Mouse (Mus musculus) CD4-positive, CD25-positive, alpha-beta regulatory T cell, adult 4 months (primary cell): ENCODE results near the gene Jaml. TPM values are rescaled to one million over a fixed set of nuclear protein-coding genes. Genes with fewer than 3 reads are reported as not detected.
"Not testable (repeated sequence)": the region's sequence is repeated elsewhere in the genome, so short reads cannot be mapped to it uniquely, and the experiment has no call there.

Experiments
- ATAC-seq: one replicate; pipeline ENCODE4 v1.8.0; 2017
- polyA plus RNA-seq, 2 experiments: library from polyadenylated mRNA; unstranded; fragments of 100-300 nt; shearing (Covaris generic); gene quantifications; one replicate each; pipeline ENCODE4 v1.2.1; 2017

The Jaml gene
- polyA plus RNA-seq: 1 to 10 TPM; 3.8 to 5.3 TPM

DNA sequence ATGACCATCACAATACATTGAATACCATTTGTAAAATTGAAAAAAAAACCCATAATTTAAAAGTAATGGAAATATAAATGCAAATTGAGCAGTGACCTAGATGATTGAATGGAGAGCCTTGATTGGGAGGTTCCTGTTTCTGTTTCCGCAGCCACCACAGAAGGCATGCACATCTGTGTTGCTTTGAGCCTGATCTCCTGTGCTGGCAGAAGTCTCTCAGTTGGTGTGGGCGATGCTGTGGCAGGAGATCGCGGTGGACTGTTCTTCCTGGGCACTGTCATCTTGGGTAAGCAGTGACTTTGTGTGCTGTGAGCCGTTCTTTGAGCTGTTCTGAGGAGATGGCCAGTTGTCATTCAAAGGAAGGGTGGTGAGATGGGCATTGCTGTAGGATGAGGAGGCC is at the start of gene Jaml:
Gene Jaml, plus strand, starts transcription at position 173 of the 400 bp plus-strand sequence.
- ATAC-seq: peak; percentile 53

DNA sequence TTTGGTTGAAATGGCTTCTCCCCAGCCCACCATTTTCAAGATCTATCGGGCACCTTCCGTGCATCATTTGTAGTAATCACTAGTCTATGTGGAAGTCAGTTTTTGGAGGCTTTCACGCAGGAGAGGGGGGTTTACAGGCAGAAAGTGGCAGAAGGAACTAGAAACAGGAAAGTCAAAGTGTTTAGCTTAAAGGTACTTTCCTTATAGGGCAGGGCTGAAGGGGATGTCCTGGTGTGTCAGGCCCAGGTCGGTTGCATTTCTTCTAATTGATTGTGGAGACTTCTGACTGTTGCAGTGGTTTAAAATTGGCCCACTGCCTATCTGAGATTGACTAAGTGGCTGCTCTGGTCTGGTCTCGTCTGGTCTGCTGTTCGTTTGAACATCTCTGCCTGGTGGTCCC is 48.6 kb upstream of the Jaml start:
- no peak for ATAC-seq

DNA sequence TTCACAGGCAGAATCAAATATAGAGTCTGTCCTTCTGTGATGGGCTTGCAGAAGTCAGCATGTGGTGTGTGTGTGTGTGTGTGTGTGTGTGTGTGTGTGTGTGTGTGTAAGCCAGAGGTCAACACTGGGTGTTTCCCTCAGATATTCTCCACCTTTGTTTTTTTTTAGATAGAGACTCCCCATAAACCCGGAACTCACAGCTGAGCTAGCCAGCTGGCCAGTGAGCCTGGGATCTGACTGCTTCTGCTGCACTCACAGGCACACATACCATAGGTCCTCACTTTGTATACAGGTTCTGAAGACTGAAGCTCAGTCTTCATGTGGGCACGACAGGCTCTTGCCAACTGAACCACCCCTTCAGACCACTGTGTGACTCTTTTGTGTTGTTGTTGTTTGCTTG is 46.7 kb upstream of the Jaml start:
- ATAC-seq: no peak

DNA sequence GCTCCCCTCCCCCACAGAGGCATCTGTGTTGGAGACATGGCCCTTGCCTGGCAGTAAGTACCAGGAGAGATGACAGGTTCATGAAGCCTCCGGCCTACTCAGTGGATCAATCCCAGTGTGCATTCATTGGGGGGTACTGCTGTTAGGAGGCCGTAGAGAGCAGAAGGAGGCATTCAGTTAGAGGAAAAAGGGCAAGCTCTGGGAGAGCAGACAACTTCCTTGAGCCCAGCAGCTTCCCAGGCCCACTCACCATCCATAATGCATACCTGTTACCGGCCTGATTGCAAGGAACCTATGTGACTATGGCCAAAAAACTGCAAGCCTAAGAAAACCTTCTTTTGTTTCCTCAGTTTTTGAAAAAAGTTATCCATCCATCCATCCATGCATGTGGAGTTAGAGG is 44.5 kb upstream of the Jaml start:
- no peak for ATAC-seq

DNA sequence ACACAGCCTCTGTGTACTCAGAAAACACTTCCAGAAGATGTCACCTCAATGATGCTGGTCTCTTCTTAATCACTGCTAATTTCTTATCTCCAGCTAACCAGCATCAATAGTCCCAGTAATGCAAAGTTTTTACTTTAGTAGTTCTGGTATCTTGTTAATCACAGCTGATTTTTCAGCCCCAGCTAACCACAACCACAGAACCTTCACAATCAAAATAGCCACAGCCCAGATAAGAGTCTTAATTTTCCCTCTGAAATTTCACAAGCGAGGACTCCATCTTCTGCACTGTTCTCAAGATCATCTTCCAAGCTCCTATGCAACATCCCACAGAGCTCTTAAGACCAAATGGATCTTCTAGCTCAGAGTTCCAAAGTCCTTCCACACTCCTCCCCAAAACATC is 41.2 kb upstream of the Jaml start:
- not testable (repeated sequence) for ATAC-seq

DNA sequence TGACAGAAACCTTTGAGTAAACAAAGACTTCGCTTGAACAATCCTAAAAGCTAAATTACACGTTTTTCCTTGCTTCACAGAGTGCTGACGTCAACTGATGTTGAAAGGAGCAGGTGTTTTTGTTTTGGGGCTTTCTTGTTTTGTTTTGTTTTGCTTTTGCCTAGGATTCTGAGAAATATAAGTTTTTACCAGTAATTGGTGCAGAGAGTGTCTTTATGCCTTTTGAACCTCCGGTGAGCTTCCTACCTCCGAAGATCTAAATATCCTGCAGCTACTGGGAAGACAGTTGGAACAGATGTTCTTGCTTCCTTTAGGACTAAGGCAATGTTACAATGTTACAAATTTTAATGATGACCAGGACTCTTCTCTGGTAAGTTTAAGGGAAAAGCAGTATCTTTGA is 39.5 kb upstream of the Jaml start, which contains the start of gene Mpzl2:
Gene Mpzl2, plus strand, starts transcription at position 301 of the 400 bp plus-strand sequence.
- ATAC-seq: no peak

DNA sequence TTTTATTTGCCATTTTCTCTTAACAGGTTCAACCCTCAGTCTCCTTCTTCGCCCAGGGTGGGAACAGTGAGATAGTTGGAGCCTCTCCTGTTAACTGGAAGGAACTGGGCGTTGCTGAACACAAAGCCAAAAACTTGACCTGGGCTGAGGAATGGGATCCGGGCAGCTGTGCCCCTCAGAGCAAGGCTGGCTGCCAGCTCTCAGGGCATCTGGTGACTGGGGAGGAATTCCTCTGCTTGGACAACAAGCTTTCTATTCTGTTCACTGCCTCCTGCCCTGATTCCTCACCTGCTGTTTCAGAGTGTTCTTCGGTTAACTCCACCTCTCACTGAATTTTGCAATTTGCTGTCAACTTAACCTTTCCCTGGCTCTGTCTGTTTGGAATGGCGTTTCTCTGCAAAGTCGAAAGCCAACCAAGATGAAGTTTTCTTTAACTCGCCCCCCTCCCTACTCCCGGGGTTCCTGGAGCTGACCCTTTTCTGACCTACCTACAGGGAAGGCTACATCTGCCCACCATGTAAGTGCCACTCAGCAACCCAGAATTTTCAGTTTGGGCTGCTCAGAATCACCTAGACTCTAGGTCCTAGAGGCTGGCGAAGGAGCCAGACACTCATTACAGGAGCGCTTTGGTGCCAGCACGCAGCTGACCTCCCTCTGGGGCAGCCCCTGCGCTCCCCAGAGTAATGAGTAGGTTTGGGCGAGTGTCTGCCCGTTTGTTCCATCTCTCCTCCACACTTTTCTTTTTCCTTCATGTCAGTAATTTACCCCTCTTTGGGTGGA is 38.7 kb upstream of the Jaml start:
- no peak for ATAC-seq

DNA sequence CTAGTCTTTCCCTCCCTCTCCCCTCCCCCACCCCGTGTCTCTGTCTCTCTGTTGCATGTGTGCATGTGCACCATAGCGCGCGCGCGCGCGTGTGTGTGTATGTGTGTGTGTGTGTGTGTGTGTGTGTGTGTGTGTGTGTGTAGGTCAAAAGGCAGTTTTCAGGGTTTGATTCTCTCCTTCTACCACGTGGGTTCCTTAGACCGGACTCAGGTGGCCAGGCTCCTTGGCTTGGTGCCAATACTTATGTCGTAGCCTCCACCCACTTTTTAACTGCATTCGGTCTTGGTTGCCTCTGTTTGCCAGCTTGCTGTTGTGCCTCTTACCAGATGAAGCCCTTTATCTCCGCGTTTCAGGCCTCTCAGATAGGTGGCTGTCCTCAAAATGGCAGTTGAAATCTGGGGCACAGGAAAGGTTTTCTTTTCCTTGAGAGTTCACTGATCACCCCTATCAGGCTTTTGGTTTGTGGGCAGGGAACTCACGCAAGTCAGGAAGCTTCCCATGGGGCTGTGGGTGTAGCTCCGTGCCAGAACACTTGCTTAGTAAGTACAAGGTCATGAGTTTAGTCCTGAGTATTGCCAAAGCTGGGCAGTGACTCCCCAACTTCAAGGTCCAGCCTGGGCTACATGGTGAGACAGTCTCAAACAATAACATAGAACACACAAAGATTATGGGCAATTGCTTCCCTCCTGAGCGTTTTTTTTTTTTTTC is 37.7 kb upstream of the Jaml start:
- ATAC-seq: no peak

DNA sequence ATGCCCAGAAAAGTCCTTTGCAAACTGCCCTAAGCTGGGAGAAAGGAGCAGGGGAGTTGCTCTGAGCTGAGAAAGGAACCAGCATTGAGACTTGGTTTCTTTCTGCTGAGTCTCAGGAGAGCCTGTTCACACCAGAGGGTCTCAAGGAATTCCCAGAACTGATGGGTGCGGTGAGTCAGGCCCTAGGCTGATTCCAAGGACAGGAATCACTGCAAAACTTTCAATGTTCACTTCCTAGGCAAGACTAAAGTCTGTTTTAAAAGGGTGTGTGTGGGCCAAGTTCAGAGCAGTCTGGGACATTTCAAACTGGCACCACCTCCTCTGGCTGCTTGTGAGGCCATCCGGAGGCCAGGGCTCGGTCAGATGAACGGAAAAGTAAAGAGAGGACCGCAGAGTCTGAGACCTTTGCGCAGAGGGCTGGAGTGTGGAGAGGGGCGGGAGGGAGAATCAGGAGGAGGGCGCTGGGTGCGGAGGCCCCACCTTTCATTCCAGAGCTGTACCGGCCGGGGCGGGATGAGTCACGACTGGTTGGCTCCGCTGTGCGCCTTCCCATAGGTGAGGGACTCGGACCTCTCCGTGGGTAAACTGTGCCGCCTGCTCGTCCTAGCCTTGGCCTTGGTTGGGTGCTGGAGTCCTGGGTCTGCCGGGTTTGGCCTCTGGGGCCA is 36.8 kb upstream of the Jaml start:
- peak; percentile 70 for ATAC-seq

DNA sequence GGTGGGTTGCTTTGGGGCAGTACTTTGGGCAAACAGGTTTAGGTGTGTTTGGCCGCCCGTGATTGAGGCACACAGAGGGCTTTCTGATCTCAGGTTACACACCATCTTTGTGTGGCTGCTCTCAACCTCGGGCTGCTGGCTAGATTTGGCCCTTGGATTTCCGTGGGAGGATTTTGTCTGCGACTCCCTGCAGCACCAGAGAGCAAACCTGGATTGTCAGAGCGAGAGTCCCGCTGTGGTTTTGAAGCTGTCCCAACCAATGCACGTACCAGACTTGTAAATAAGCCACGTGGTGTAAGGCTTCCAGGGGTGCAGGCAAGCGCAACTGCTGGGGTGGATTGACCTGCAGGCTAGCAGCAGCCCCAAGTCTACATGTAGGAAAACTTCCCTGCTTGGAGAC is 36.0 kb upstream of the Jaml start:
- ATAC-seq: no peak

DNA sequence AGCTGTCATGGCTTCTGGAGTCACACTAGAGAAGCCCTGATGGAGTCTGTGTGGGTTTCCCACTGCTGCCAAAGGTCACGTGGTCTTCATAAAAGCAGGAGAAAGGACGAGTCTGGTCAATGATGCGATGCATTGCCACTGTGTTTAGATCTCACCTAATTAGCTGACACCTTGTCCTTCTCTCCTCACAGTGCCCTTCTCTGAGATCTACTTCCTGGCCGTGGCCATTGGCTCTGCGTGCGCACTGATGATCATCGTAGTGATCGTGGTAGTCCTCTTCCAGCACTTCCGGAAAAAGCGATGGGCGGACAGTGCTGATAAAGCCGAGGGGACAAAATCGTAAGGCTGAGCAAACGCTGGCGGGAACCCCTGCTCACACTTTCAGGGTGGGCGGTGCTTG is 32.0 kb upstream of the Jaml start:
- no peak for ATAC-seq

DNA sequence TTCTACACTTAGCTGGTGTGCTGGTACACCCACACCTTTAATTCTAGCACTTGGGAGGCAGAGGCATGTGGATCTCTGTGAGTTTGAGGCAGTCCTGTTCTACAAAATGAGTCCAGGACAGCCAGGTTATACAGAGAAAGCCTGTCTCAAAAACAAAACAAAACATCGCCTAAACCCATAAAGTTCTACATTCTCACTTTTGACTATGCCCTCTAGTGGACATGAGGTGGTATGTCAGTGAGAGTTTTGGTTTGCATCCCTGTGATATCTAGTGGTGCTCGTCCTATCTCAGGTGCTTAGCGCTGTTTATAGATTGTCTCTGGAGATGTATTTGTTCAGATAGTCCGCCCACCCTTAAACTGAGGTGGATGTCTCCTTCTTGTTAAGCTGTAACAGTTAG is 30.5 kb upstream of the Jaml start:
- peak; percentile 75 for ATAC-seq

DNA sequence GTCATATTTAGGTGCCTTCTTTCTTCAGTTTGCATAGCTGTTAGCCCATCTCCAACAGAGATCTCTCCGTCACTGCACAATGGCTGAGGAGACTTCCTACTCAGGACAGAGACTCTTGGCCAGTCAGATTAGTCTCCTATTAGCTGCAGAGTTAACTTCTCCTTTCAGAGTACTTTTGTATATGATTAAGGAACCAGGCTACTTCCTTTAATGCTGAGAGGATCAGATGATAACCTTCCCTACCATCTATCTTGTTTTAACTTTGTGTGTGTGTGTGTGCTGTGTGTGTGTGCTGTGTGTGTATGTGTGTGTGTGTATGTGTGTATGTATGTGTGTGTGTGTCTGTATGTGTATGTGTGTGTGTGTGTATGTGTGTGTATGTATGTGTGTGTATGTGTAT is 29.3 kb upstream of the Jaml start:
- no peak for ATAC-seq

DNA sequence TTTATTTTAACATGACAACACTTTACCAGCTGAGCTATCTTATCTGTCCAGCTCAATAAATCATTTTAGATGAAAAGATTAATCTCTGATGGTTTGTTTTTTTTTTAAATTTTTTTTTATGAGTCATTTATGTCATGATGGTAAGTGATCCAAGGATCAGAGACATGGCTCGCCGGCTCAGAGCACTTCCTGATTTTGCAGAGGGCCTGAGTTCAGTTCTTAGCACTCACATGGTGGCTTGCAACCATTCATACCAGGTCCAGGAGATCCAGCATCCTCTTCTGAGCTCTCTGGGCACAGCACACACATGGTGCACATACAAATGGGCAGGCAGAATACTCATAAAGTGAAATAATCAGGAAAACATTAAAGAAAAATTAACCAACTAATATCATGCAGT is 28.7 kb upstream of the Jaml start:
- no peak for ATAC-seq

DNA sequence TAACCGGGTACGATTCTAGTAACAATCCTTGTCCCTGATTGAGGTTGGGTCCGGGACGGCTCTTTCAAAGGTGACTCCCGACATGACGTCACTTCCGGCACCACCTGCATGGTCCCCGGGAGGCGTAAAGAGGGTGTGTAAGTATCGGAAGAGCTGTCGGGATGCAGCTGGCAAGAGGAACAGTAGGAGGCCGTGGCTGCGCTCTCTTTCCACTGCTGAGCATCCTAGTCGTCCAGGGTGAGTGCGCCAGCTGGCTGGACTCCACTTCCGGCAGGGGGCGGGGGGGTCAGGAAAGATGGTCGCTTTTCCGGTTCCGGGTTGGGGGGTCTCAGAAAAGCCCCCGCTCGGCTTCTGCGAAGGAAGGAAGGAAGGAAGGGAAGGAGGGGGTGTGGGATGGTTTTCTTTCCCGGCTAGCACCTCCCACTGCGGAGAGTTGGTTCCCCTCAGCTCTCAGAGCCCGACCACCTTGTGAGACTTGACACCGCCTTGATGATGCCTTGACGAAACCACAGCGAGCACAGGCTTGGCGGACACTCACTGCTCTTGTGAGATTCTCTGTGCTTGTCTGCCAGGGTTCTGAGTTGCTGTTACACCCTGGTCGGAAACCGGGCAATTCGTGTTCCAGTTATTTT is 23.8 kb upstream of the Jaml start, which contains the start of gene Mpzl3:
Gene Mpzl3, plus strand, starts transcription at position 105 of the 632 bp plus-strand sequence.
- ATAC-seq: peak; percentile 78

DNA sequence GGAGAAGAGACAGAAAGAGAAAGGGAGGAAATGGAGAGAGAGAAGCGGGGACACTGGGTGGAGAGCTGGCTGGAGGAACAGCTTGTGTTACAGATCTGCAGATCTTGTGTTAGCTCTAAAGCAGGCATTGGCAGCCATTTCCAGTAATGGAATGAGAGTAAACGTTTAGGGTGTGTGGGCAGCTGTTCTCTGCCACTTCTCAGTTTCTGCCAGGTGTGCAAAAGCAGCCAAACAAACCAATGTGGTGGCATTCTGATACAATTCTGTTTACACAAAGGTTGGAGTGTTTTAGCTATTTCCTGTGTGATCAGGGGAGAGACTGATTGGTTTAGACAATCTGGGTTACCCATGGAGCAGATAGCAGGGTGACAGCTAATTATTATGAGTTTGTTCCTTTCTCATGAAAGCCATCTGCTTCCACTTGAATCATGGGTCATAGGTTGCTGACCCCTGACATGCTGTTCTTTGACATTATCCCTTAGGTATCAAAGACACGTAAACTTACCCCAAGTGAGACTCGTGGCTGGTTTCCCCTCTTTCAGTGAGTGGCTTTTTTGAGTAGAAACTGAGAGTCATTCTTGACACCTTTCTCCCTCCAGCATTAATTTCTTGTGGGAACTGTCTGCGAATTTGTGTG is 20.6 kb upstream of the Jaml start:
- no peak for ATAC-seq

DNA sequence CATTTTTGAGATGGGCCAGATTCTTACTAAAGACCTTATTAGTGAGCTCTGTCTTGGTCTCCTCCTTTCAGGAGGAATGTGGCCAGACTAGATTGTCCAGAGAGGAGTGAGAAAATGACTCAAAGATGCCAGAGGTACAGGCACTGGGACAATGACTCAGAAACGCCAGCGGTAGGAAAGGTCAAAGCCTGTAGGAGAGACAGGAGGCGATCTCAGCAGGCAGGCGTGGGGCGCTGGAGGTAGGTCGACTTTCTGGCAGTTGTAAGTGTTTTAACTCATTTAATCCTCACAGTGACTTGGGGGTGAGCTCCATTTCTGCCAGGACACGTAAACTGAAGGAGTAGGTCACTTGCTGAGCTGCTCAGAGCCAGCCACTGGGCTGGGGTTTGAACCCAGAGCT is 18.8 kb upstream of the Jaml start:
- no peak for ATAC-seq

DNA sequence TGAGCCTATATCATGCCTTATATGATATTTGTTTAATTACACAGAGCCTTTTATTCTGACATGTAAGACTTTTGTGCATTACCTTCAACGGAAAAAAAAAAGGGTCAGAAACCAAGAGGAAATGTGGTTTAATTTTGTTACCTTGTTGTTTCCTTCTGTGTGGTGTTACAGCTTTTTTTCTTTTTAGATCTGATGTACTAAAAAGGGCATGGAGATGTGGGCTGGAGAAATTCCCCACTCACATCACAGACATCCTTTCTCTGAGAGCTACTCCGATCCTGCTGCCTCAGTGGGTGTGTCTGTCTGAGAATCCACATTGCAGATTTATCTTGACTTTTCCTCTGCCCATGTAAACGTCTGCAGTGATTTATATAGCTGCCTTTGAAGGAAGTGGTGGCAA is 16.3 kb upstream of the Jaml start:
- ATAC-seq: peak; percentile 65

DNA sequence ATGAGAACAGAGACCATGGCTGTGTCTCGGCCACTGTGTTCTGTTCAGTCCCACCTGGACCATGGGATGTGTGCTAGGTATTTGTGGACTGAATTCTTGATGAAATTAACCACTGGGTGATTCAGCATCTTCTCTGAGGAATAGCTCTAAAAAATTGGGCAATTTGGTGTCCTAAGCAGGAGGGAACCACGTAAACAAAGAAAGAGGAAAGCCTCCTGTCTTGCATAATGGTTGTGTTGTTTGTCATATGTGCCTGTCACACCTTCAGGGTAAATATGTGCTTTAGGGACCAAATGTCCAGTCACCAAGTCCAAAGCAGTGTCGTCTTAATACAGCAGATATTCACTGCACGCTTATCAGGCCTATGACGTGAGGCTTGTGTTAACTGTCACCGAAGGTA is 14.6 kb upstream of the Jaml start:
- no peak for ATAC-seq

DNA sequence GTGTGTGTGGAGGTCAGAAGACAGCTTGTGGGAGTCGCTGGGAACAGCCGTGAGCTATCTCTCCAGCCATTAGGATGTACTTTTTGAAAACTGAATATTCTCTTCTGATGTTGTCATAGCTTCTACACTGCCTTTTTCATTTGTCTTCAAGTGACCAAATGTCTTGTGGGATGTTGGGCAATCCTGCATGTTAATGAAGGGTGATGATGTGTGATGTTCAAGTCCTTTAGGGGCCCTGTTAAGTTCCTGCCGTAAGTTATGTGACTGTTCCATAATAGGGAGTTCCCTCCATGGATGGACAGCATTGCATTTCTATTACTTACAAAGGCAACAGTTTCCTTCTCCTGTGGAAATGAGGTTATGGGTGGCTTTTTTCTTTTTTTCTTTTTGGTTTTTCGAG is 12.2 kb upstream of the Jaml start:
- no peak for ATAC-seq

DNA sequence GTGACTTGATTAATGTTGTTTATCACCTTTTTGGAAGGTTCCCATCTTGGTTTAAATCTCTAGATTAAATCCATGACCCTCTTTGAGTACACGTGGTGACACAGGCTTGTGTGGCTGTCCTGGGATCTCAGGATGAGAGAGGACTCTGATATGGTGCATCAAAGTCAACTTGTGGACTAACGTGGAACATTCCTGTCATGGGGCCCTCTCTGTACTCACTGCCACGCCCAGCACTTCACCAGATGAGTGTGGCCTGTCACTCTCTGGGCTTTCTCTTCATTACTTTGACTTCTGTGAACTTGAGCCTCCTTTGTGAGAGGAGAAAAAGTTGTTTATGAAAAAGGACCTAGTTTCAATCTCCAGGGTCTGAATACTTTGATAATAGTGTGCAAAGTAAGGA is 7.2 kb upstream of the Jaml start:
- no peak for ATAC-seq

DNA sequence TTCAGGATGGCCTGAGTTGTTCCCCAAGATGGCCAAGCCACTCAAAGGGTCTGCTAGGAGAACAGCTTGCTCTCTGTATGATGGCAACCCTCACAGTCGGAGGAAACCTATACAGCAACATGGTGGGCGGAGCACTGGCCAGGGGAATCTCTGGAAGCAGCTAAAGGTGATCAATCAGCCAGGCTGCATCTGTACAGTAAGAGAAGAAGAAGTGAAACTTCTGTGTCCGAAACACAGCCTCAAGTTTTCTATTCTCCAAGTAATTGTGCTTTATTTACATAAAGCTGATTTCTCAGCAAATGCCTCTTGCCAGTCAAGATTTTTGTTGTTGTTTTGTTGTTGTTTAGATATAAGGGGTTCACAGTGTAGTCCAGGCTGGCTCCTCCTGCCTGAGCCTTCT is 1.1 kb upstream of the Jaml start:
- ATAC-seq: no peak

DNA sequence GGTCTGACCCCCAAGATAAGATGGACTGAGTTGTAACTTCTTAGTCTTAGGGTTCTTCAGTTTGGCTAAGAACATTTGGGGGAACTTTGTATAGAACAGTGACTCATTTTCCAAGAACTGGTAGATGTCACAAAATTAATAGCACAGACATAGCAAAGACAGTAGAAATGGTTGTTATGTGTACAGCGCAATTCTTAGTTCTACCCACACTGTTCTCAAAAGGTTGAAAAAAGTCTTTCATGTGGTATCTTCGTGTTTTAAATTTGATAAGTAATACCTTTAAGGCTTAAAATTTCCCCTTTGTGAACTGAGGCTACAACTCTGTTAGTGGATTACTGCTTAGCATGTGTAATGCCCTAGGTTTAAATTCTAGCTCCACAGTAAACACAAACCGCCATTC is 4.1 kb downstream of the Jaml start:
- ATAC-seq: peak; percentile 84
